Mouse (Mus musculus) WW6 (cell line): ENCODE data around the gene Pde8b.

Experiments used
- DNase-seq: peaks from one replicate; pipeline ENCODE4 v3.0.0-alpha.2; 2013; ENCODE audit warnings: low read depth, low spot score

The Pde8b gene

GRCm38 (mm10) chr13:95081082-95081481 is 169.1 kb downstream of the Pde8b start:
- DNase-seq, result no peak

GRCm38 (mm10) chr13:95078492-95078891 is 171.6 kb downstream of the Pde8b start:
- DNase-seq, result no peak

- no peak for DNase-seq
Observed at GRCm38 (mm10) chr13:95077688-95078087, 172.4 kb downstream of the Pde8b start.

- no peak for DNase-seq
Observed at GRCm38 (mm10) chr13:95076142-95076541, 174.0 kb downstream of the Pde8b start.

- DNase-seq, result no peak
Observed at GRCm38 (mm10) chr13:95073445-95074172, 176.5 kb downstream of the Pde8b start.

GRCm38 (mm10) chr13:95070268-95070667 is 179.9 kb downstream of the Pde8b start:
- no peak for DNase-seq

- DNase-seq, result peak; percentile 13
Observed at GRCm38 (mm10) chr13:95067854-95068253, 182.3 kb downstream of the Pde8b start.

DNA sequence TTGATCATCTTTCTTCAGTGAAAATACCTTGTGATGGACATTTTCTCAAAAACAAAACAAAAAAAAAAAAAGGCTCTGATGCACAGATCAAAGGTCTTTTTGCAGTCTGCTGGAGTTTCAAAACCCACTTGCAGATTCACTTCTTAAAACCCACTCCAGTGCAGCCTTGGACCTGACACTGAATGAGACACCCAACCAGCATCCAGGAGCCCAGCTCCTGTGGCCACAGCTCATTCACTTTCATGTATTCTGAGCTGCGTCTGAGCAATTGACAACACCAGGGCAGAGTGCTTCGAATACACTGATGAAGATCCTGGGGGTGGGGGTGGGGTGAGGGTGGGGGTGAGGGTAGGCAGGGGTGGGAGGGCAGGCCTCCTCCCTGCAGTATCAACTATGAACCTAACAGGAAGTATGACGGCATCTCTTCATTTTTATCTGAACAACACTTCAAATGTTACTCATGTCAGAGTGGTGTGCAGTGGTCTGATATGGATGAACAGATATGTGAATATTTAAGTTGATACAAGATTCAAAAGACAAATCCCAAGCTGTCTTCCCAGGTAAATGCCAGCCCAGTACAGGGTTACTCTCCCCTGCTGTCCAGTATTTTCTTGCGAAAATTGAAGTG is 186.6 kb downstream of the Pde8b start:
- no peak for DNase-seq

DNA sequence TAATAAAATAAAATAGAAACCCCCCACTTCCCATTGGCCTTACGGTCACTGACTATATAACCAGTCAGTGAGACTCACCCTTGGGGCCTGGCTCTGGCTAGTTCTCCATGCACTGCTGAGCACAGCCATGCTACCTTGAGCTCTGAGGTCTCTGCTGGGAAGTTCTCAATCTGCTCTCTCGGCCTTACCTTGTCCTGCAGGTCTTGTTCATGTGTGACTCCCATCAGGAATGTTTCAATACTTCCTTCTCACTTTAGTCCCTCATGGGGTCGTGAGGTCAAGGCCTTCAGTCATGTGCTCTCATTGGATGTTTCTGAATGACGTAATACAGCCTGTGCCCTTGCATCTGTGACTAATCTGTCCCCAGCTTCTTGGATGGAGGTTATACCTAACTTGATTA is 191.3 kb downstream of the Pde8b start:
- DNase-seq, result no peak

DNA sequence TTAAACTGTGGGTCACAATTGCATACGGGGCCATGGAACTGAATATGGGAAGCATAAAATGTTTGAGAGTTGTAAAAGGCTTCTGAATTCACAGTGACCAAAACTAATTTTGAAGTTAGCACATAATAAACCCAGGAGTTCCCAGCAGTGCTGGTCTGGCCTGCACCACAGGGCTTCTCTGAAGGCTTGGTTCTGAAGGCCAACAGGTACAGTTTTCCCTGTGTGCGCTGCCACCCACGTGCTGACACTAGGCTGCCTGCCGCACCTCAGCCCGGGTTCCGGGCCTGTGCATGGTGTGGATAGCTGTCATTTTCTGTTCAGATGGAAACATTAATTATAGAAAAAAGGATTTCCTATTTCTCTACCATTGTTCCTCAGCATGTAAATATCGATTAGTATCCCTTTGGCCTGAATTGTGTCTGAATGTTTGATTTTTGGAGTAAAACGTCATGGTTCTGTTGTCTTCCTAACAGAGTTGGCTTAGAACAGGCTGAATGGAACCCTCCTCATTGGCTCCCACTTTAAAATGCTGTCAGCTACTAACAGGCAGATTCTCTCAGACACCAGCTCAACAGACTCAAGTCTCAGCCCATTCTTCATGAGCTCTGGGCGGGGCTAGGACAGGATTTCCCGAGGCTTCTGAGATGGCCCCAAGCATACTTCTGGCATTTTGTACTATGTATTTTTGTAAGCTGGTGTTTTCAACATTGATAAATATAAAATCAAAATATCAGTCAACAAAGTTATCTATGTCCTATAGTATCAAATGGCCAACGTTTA is 193.4 kb downstream of the Pde8b start:
- no peak for DNase-seq

- no peak for DNase-seq
Observed at GRCm38 (mm10) chr13:95055742-95056388, 194.3 kb downstream of the Pde8b start.

DNA sequence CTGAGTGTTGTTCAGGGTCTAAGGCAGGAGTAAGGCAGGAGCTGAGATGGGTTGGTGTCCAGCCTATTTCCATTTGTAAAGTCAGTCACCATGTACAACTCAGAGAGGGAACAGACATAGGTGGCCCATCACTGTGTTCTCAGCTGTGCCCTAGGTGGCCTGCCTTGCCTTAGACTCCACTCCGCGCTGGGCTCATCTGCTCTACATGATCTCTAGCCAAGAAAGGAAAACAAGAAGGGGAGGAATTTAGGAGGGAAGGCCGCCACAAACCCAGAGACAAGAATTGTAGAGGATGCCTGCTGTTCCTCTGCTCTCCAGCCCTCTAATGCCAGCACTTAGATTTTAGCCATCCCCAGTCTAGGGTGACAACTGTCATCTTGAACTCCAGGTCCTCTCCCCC is 197.7 kb downstream of the Pde8b start:
- no peak for DNase-seq

DNA sequence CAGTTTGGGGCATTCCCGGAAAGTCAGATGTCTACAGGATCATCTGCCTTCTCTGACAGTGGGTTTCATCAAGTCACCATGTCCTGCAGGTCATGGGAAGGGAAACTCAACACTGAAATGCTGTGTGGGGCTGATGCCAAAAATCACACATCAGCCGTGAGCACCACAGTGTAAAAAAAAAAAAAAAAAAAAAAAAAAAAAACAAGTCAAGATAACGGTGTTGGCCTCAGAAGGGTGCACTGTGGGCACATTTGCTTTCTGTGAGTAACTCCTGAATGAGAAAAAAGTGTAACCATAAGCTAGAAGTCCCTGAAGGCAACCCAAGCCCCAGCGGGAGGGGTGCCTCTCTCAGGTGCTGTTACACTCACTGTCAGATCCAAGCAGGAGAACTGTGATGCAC is 199.7 kb downstream of the Pde8b start:
- DNase-seq, result no peak

DNA sequence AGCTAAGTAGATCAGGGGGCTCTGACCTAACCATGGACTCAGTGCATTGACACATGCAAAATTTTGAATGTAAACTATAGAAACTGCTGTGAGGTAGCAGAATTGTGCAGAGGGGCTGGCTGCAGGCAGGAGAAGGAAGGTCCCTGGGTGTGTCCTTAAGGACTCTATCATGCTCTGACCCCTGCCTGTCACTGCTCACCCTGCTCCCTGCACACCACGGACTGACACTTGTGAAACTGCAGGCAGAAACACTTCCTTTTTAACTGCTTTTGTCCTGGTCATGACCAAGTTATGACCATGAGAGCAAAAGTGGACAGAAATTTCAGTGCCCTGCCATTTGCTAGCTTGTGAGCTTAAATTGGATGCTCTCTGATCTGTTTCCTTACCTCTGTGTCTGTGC is 206.0 kb downstream of the Pde8b start:
- no peak for DNase-seq

- DNase-seq, result no peak
Observed at GRCm38 (mm10) chr13:95040140-95040738, 209.9 kb downstream of the Pde8b start.

DNA sequence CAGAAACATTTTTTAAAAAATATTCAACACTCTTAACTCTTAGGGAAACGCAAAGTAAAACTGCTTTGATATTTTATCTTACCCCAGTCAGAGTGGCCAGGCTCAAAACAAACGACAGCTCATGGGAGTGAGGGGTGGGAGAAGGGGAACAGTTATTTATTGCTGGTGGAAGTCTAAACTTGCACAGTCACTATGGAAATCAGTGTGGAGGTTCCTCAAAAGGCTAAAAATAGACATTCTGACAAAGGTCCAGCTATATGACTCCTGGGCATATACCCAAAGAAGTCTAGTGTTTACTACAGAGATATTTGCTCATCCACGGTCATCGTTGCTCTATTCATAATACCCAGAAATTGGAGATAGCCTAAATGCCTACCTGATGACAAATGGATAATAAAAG is 211.9 kb downstream of the Pde8b start:
- no peak for DNase-seq

DNA sequence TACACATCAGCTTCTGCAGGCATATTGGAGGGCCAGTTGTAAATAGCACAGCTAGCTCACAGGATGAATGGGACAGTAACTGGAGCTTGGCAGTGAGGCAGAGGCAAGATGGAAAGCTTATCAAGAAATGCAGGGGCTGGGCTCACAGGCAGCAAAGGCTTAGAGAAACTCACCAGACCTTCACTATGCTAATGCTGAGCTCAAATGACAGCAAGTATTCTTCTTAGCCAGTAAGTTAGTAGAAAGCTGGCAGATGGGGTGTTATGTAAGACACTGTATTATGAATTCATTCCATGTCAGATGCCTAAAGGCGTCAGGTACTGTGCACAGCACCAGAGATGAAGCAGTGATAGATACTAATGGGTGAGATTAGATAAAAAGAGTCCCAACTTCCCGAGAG is 215.4 kb downstream of the Pde8b start:
- no peak for DNase-seq

DNA sequence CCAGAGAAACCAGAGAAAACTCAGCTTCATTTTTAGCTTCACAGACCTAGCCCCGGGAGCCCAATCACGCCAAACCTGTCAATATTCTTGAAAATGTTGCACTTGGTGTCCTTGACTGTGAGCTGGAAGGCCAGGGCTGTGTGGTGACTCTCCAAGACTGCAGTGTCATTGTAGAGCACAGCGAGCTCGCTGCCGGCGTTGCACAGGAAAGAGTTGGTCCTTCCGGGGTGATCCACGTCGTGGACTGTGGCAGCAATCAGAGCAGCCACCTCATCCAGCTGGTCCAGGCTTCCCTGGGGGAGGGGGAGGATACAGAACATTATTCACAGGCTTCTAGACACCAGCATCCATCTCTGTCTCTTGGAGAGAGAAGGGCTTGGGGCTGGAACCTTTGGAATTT is 216.0 kb downstream of the Pde8b start:
- no peak for DNase-seq

DNA sequence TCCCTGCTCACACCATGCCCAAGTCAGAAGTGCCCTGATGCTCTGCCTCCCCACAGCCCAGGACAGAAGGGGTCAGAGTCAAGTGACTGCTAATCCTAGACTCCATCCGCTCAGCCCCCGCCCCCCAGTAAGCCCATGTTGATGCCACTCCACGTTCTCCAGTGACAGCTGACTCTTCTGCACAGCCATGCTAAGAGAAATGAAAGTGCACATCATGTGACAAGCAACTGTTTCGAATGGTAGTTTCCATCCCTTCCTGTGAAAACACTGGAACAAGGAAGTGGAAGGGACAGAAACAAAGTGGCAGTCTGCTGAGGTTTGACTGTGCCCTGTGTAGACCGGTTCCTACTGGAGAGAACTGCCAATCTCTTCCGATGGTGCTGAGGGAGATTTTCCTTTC is 217.2 kb downstream of the Pde8b start:
- no peak for DNase-seq

GRCm38 (mm10) chr13:95032127-95032831 is 217.9 kb downstream of the Pde8b start:
- DNase-seq, result no peak

GRCm38 (mm10) chr13:95030828-95031227 is 219.3 kb downstream of the Pde8b start:
- no peak for DNase-seq
